Mouse (Mus musculus) erythroblast, embryonic 14.5 days (primary cell): ENCODE results near the gene Tenm3. TPM values are rescaled to one million over a fixed set of nuclear protein-coding genes. Genes with fewer than 3 reads are reported as not detected.

ENCODE experiments used
- H3K27me3 ChIP-seq: 2 replicates; pipeline ENCODE4 v1.6.1; 2012; ENCODE audit warnings: inconsistent platforms; ENCODE audit not compliant: control insufficient read depth
- H3K36me3 ChIP-seq: 2 replicates; pipeline ENCODE4 v1.6.1; 2012; ENCODE audit warnings: mild to moderate bottlenecking, inconsistent platforms; ENCODE audit not compliant: control insufficient read depth
- H3K4me1 ChIP-seq: 2 replicates; pipeline ENCODE4 v1.6.1; 2012; ENCODE audit warnings: inconsistent platforms; ENCODE audit not compliant: control insufficient read depth
- H3K4me3 ChIP-seq: replicated peaks from 2 replicates; pipeline ENCODE3; 2012; ENCODE audit warnings: moderate library complexity, mild to moderate bottlenecking, inconsistent platforms
- H3K9me3 ChIP-seq: 2 replicates; pipeline ENCODE4 v1.6.1; 2012; ENCODE audit warnings: low read length, inconsistent platforms, mixed read lengths; ENCODE audit not compliant: control insufficient read depth
- GATA1 ChIP-seq: IDR thresholded peaks from 2 replicates; pipeline ENCODE4 v1.6.1; 2012; ENCODE audit warnings: low read length, inconsistent platforms, mixed read lengths
- TAL1 ChIP-seq: IDR thresholded peaks from 3 replicates; pipeline ENCODE4 v1.6.1; 2012; ENCODE audit warnings: low read length, inconsistent platforms, mixed read lengths
- polyA plus RNA-seq: library from polyadenylated mRNA; stranded (reverse); fragments of >175 nt; gene quantifications from 2 replicates; pipeline ENCODE4 v1.2.3, GENCODE M21; 2012

The Tenm3 gene
- polyA plus RNA-seq, 1 experiment = under 0.01 TPM

- Histone ChIP-seq H3K36me3 (no peaks in the 10 kb centered on the region), H3K4me3 (no peak overlapping the region), H3K4me1 (no peaks in the 10 kb centered on the region), H3K27me3 (no peaks in the 10 kb centered on the region), H3K9me3 (peaks cover 6% of the 10 kb centered on the region)
- no peak for TF ChIP-seq TAL1
- TF ChIP-seq GATA1 = no peak
Observed at GRCm38 (mm10) chr8:48522004-48522403, 321.7 kb downstream of the Tenm3 start.

GRCm38 (mm10) chr8:48517431-48517830, 326.3 kb downstream of the Tenm3 start:
- H3K27me3 ChIP-seq = no peaks in the 10 kb centered on the region
- no peaks in the 10 kb centered on the region for H3K4me1 ChIP-seq
- TF ChIP-seq TAL1 = no peak
- TF ChIP-seq GATA1 = no peak
- H3K4me3 ChIP-seq = no peak overlapping the region
- H3K36me3 ChIP-seq = no peaks in the 10 kb centered on the region
- peaks cover 18% of the 10 kb centered on the region for H3K9me3 ChIP-seq

- no peaks in the 10 kb centered on the region for H3K27me3 ChIP-seq
- no peaks in the 10 kb centered on the region for H3K36me3 ChIP-seq
- TF ChIP-seq GATA1 = no peak
- no peaks in the 10 kb centered on the region for H3K4me1 ChIP-seq
- H3K9me3 ChIP-seq = peaks cover 31% of the 10 kb centered on the region
- H3K4me3 ChIP-seq = no peak overlapping the region
Observed at GRCm38 (mm10) chr8:48514230-48514629, 329.5 kb downstream of the Tenm3 start.

- TF ChIP-seq TAL1 (no peak), GATA1 (no peak)
- Histone ChIP-seq H3K36me3 (no peaks in the 10 kb centered on the region), H3K4me3 (no peak overlapping the region), H3K27me3 (no peaks in the 10 kb centered on the region), H3K4me1 (no peaks in the 10 kb centered on the region), H3K9me3 (peaks cover 35% of the 10 kb centered on the region)
Observed at GRCm38 (mm10) chr8:48513801-48514200, 329.9 kb downstream of the Tenm3 start.

GRCm38 (mm10) chr8:48511546-48511945, 332.2 kb downstream of the Tenm3 start:
- H3K4me1 ChIP-seq = no peaks in the 10 kb centered on the region
- TF ChIP-seq GATA1 = no peak
- TF ChIP-seq TAL1 = no peak
- no peaks in the 10 kb centered on the region for H3K27me3 ChIP-seq

GRCm38 (mm10) chr8:48511137-48511536, 332.6 kb downstream of the Tenm3 start:
- no peak for TF ChIP-seq GATA1
- no peak for TF ChIP-seq TAL1
- H3K9me3 ChIP-seq = peaks cover 43% of the 10 kb centered on the region
- H3K4me1 ChIP-seq = no peaks in the 10 kb centered on the region
- H3K4me3 ChIP-seq = no peak overlapping the region
- H3K27me3 ChIP-seq = no peaks in the 10 kb centered on the region
- H3K36me3 ChIP-seq = peaks cover 3% of the 10 kb centered on the region; the same call in 1 of the 2 replicates

More at GRCm38 (mm10) chr8:48511546-48511945, 332.2 kb downstream of the Tenm3 start:
- Histone ChIP-seq H3K9me3 (peaks cover 40% of the 10 kb centered on the region), H3K36me3 (peaks cover 3% of the 10 kb centered on the region; the same call in 1 of the 2 replicates), H3K4me3 (no peak overlapping the region)

GRCm38 (mm10) chr8:48508641-48509599, 334.8 kb downstream of the Tenm3 start:
- Histone ChIP-seq H3K36me3 (peaks cover 3% of the 10 kb centered on the region; the same call in 1 of the 2 replicates), H3K4me3 (no peak overlapping the region), H3K27me3 (no peaks in the 10 kb centered on the region), H3K4me1 (no peaks in the 10 kb centered on the region), H3K9me3 (peaks cover 43% of the 10 kb centered on the region)
- TF ChIP-seq TAL1 (no peak), GATA1 (no peak)

GRCm38 (mm10) chr8:48507719-48508501, 335.8 kb downstream of the Tenm3 start:
- H3K36me3 ChIP-seq = peaks cover 3% of the 10 kb centered on the region; the same call in 1 of the 2 replicates
- no peaks in the 10 kb centered on the region for H3K27me3 ChIP-seq
- H3K4me1 ChIP-seq = no peaks in the 10 kb centered on the region
- TF ChIP-seq TAL1 (no peak), GATA1 (no peak)
- peaks cover 49% of the 10 kb centered on the region for H3K9me3 ChIP-seq
- no peak overlapping the region for H3K4me3 ChIP-seq

- no peaks in the 10 kb centered on the region for H3K4me1 ChIP-seq
Observed at GRCm38 (mm10) chr8:48492491-48492890, 351.3 kb downstream of the Tenm3 start.

More at GRCm38 (mm10) chr8:48492491-48492890, 351.3 kb downstream of the Tenm3 start:
- H3K36me3 ChIP-seq = no peaks in the 10 kb centered on the region
- no peak overlapping the region for H3K4me3 ChIP-seq
- TF ChIP-seq TAL1 = no peak
- TF ChIP-seq GATA1 = no peak
- peaks cover 17% of the 10 kb centered on the region for H3K9me3 ChIP-seq
- H3K27me3 ChIP-seq = no peaks in the 10 kb centered on the region
